ENCODE assay signal across 7 mouse cellular contexts in genomic region chr9:120603512-120603908, GRCm38 (mm10). TPM values are rescaled to one million over a fixed set of nuclear protein-coding genes. Genes with fewer than 3 reads are reported as not detected.
DNase-seq lines count a peak whose midpoint lies in the region; ATAC-seq lines count a peak whose summit lies in the region.

No protein-coding gene starts in this region.

- peaks cover 12% of the 10 kb centered on the region for H3K9me3 ChIP-seq in kidney, embryonic 15.5 days (replicated peaks)
- H3K9me3 ChIP-seq in forebrain, embryonic 10.5 days = peaks cover 14% of the 10 kb centered on the region
- H3K9me3 ChIP-seq in limb, embryonic 10.5 days (replicated peaks) = no peaks in the 10 kb centered on the region
- H3K9me3 ChIP-seq in neural tube, embryonic 13.5 days = peaks cover 11% of the 10 kb centered on the region

- 20% methylated on average over 10 of the region's 10 CpGs for WGBS in kidney, embryonic 15.5 days
- 11% methylated on average over 10 of the region's 10 CpGs for WGBS in forebrain, embryonic 10.5 days
- 9% methylated on average over 10 of the region's 10 CpGs for WGBS in limb, embryonic 10.5 days
- 11% methylated on average over 10 of the region's 10 CpGs for WGBS in neural tube, embryonic 13.5 days

- H3K9ac ChIP-seq in kidney, embryonic 15.5 days = 0 out of 2 replicates have a peak overlapping the region, but pooled peaks have one; percentile 5
- 0 out of 2 replicates have a peak overlapping the region, but pooled peaks have one; percentile 34 for H3K9ac ChIP-seq in neural tube, embryonic 13.5 days

- H3K36me3 ChIP-seq in kidney, embryonic 15.5 days = no peaks in the 10 kb centered on the region
- H3K36me3 ChIP-seq in forebrain, embryonic 10.5 days (replicated peaks) = no peaks in the 10 kb centered on the region
- no peaks in the 10 kb centered on the region for H3K36me3 ChIP-seq in limb, embryonic 10.5 days
- no peaks in the 10 kb centered on the region for H3K36me3 ChIP-seq in neural tube, embryonic 13.5 days

- peak overlapping the region; percentile 44 for H3K4me2 ChIP-seq in kidney, embryonic 15.5 days
- peak overlapping the region; percentile 33 for H3K4me2 ChIP-seq in neural tube, embryonic 13.5 days

- intact Hi-C loops in gastrocnemius, postnatal 36 days (cut with DNase I) = loop anchor here (5.0 to 10.0 kb wide), 3 partner anchors 134 to 491 kb away; no protein-coding TSS in a partner anchor

- no peak for ATAC-seq in kidney, embryonic 15.5 days (replicated peaks; ENCODE audit: low FRiP score)
- ATAC-seq in neural tube, embryonic 13.5 days (ENCODE audit: low read depth) = peak; percentile 32
- ATAC-seq in megakaryocyte progenitor cell, adult 5-6 weeks (replicated peaks; ENCODE audit: poor library complexity) = no peak

- H3K27me3 ChIP-seq in kidney, embryonic 15.5 days = no peaks in the 10 kb centered on the region
- H3K27me3 ChIP-seq in forebrain, embryonic 10.5 days (ENCODE audit: poor library complexity, severe bottlenecking) = peaks cover 21% of the 10 kb centered on the region; the same call in 1 of the 2 replicates
- no peaks in the 10 kb centered on the region for H3K27me3 ChIP-seq in limb, embryonic 10.5 days (ENCODE audit: low read depth, poor library complexity, severe bottlenecking)
- H3K27me3 ChIP-seq in neural tube, embryonic 13.5 days = no peaks in the 10 kb centered on the region

- no peak overlapping the region for H3K27ac ChIP-seq in kidney, embryonic 15.5 days
- peak overlapping the region; percentile 82 for H3K27ac ChIP-seq in forebrain, embryonic 10.5 days
- peak overlapping the region; percentile 81 for H3K27ac ChIP-seq in limb, embryonic 10.5 days
- 0 out of 2 replicates have a peak overlapping the region, but pooled peaks have one; percentile 15 for H3K27ac ChIP-seq in neural tube, embryonic 13.5 days (replicated peaks)

- H3K4me3 ChIP-seq in kidney, embryonic 15.5 days (replicated peaks) = no peak overlapping the region
- H3K4me3 ChIP-seq in forebrain, embryonic 10.5 days = peak overlapping the region; percentile 36
- H3K4me3 ChIP-seq in limb, embryonic 10.5 days = peak overlapping the region; percentile 42
- no peak overlapping the region for H3K4me3 ChIP-seq in neural tube, embryonic 13.5 days

- no peak for DNase-seq in kidney, adult 11 months
- DNase-seq in forebrain, embryonic 10.5 days (ENCODE audit: extremely low spot score, low spot score) = peak; percentile 34
- peak; percentile 58 for DNase-seq in limb, embryonic 10.5 days (ENCODE audit: low spot score)
- DNase-seq in gastrocnemius, postnatal 36 days = no peak

- peaks cover 23% of the 10 kb centered on the region for H3K4me1 ChIP-seq in kidney, embryonic 15.5 days
- peaks cover 31% of the 10 kb centered on the region for H3K4me1 ChIP-seq in forebrain, embryonic 10.5 days
- peaks cover 32% of the 10 kb centered on the region for H3K4me1 ChIP-seq in limb, embryonic 10.5 days
- H3K4me1 ChIP-seq in neural tube, embryonic 13.5 days (replicated peaks) = peaks cover 23% of the 10 kb centered on the region

RNA-seq across cellular contexts. Expression of gene Rpl14, which starts 32.3 kb away (rescaled TPM):
- polyA plus RNA-seq in kidney, embryonic 15.5 days (2015; fragmentation: Nextera tagmentation; extraction: Ambion mirVana) = 783 and 843 TPM in 2 replicates
- polyA plus RNA-seq in forebrain, embryonic 10.5 days (2016; fragmentation: Nextera tagmentation; extraction: Ambion mirVana) = 785 and 825 TPM in 2 replicates
- polyA plus RNA-seq in limb, embryonic 10.5 days (2016; fragmentation: Nextera tagmentation; extraction: Ambion mirVana) = 757 and 864 TPM in 2 replicates
- polyA plus RNA-seq in neural tube, embryonic 13.5 days (2015; fragmentation: Nextera tagmentation; extraction: Ambion mirVana) = 434 and 497 TPM in 2 replicates
- total RNA-seq in gastrocnemius, postnatal 36 days (2021) = 100 to 1,000 TPM; 252 to 291 TPM
- total RNA-seq in megakaryocyte progenitor cell, adult 5-6 weeks (2015) = 2,102 and 2,150 TPM in 2 replicates
- 2,250 and 2,701 TPM in 2 replicates for total RNA-seq in megakaryocyte progenitor cell, adult 5-6 weeks (2017)

Comparison
In these comparisons a context has a peak if more than half of its experiments do, and no peak if none do; other contexts are left out.
1. H3K4me3 ChIP-seq: peak in forebrain, embryonic 10.5 days (single experiment) and limb, embryonic 10.5 days (single experiment); none in kidney, embryonic 15.5 days (single experiment) and neural tube, embryonic 13.5 days (single experiment).
2. DNase-seq: peak in forebrain, embryonic 10.5 days (single experiment) and limb, embryonic 10.5 days (single experiment); none in kidney, adult 11 months (single experiment) and gastrocnemius, postnatal 36 days (0 of 2).